Mouse (Mus musculus): ENCODE data around the gene Rhag. TPM values are rescaled to one million over a fixed set of nuclear protein-coding genes. Genes with fewer than 3 reads are reported as not detected.

Gene Rhag
- polyA plus RNA-seq, 1 experiment from 2014 or later = 2.4 TPM

- H3K9ac ChIP-seq = no peak overlapping the region
- no peaks in the 10 kb centered on the region for H3K27me3 ChIP-seq
- no peak overlapping the region for H3K4me3 ChIP-seq
- no peak overlapping the region for H3K4me2 ChIP-seq (replicated peaks)
- no peak for ATAC-seq (ENCODE audit: insufficient number of reproducible peaks, insufficient read depth, low FRiP score, low TSS enrichment)
- 72% methylated on average over 4 of the region's 4 CpGs for WGBS
- H3K9me3 ChIP-seq = no peaks in the 10 kb centered on the region
- H3K4me1 ChIP-seq = no peaks in the 10 kb centered on the region
- no peak overlapping the region for H3K27ac ChIP-seq
- no peaks in the 10 kb centered on the region for H3K36me3 ChIP-seq
Measured at GRCm38 (mm10) chr17:40817340-40817943, 6.5 kb downstream of the Rhag start.

- Histone ChIP-seq H3K9ac (no peak overlapping the region), H3K4me2 (replicated peaks) (no peak overlapping the region), H3K4me1 (no peaks in the 10 kb centered on the region), H3K4me3 (no peak overlapping the region), H3K9me3 (no peaks in the 10 kb centered on the region), H3K27ac (no peak overlapping the region), H3K36me3 (no peaks in the 10 kb centered on the region), H3K27me3 (no peaks in the 10 kb centered on the region)
- ATAC-seq (ENCODE audit: insufficient number of reproducible peaks, insufficient read depth, low FRiP score, low TSS enrichment) = no peak
- WGBS = 70% methylated on average over 9 of the region's 9 CpGs
Measured at GRCm38 (mm10) chr17:40821477-40821876, 10.6 kb downstream of the Rhag start.

- Histone ChIP-seq H3K27ac (no peak overlapping the region), H3K4me3 (no peak overlapping the region), H3K27me3 (no peaks in the 10 kb centered on the region), H3K4me1 (no peaks in the 10 kb centered on the region), H3K9ac (no peak overlapping the region), H3K9me3 (no peaks in the 10 kb centered on the region), H3K4me2 (replicated peaks) (no peak overlapping the region), H3K36me3 (no peaks in the 10 kb centered on the region)
- 29% methylated on average over 4 of the region's 4 CpGs for WGBS
- ATAC-seq (ENCODE audit: insufficient number of reproducible peaks, insufficient read depth, low FRiP score, low TSS enrichment) = no peak
Measured at GRCm38 (mm10) chr17:40823817-40824216, 12.9 kb downstream of the Rhag start.

- 55% methylated on average over 8 of the region's 8 CpGs for WGBS
Measured at GRCm38 (mm10) chr17:40824549-40824948, 13.6 kb downstream of the Rhag start.

GRCm38 (mm10) chr17:40831870-40832269 is 20.9 kb downstream of the Rhag start:
- H3K36me3 ChIP-seq = no peaks in the 10 kb centered on the region
- H3K4me3 ChIP-seq = no peak overlapping the region
- H3K27ac ChIP-seq = no peak overlapping the region
- H3K4me1 ChIP-seq = no peaks in the 10 kb centered on the region
- H3K9ac ChIP-seq = no peak overlapping the region
- no peaks in the 10 kb centered on the region for H3K27me3 ChIP-seq
- no peak overlapping the region for H3K4me2 ChIP-seq (replicated peaks)
- no peaks in the 10 kb centered on the region for H3K9me3 ChIP-seq
- WGBS = 52% methylated on average over 2 of the region's 2 CpGs
- ATAC-seq (ENCODE audit: insufficient number of reproducible peaks, insufficient read depth, low FRiP score, low TSS enrichment) = no peak

More at GRCm38 (mm10) chr17:40824549-40824948, 13.6 kb downstream of the Rhag start:
- no peak overlapping the region for H3K4me3 ChIP-seq
- ATAC-seq (ENCODE audit: insufficient number of reproducible peaks, insufficient read depth, low FRiP score, low TSS enrichment) = no peak
- H3K4me2 ChIP-seq (replicated peaks) = no peak overlapping the region
- H3K9ac ChIP-seq = no peak overlapping the region
- no peaks in the 10 kb centered on the region for H3K9me3 ChIP-seq
- no peak overlapping the region for H3K27ac ChIP-seq
- no peaks in the 10 kb centered on the region for H3K27me3 ChIP-seq
- H3K4me1 ChIP-seq = no peaks in the 10 kb centered on the region
- H3K36me3 ChIP-seq = no peaks in the 10 kb centered on the region

GRCm38 (mm10) chr17:40837308-40837707 is 26.4 kb downstream of the Rhag start:
- Histone ChIP-seq H3K9me3 (no peaks in the 10 kb centered on the region), H3K27me3 (no peaks in the 10 kb centered on the region), H3K27ac (no peak overlapping the region), H3K9ac (no peak overlapping the region), H3K4me3 (no peak overlapping the region), H3K4me1 (no peaks in the 10 kb centered on the region), H3K4me2 (replicated peaks) (no peak overlapping the region), H3K36me3 (no peaks in the 10 kb centered on the region)
- no peak for ATAC-seq (ENCODE audit: insufficient number of reproducible peaks, insufficient read depth, low FRiP score, low TSS enrichment)

GRCm38 (mm10) chr17:40855065-40855464 is 44.1 kb downstream of the Rhag start:
- Histone ChIP-seq H3K4me2 (replicated peaks) (no peak overlapping the region), H3K9me3 (no peaks in the 10 kb centered on the region), H3K4me3 (no peak overlapping the region), H3K4me1 (no peaks in the 10 kb centered on the region), H3K27me3 (no peaks in the 10 kb centered on the region), H3K9ac (no peak overlapping the region), H3K27ac (no peak overlapping the region), H3K36me3 (no peaks in the 10 kb centered on the region)
- no peak for ATAC-seq (ENCODE audit: insufficient number of reproducible peaks, insufficient read depth, low FRiP score, low TSS enrichment)

- Histone ChIP-seq H3K36me3 (no peaks in the 10 kb centered on the region), H3K4me1 (no peaks in the 10 kb centered on the region), H3K27me3 (no peaks in the 10 kb centered on the region), H3K9me3 (no peaks in the 10 kb centered on the region), H3K27ac (no peak overlapping the region), H3K4me3 (no peak overlapping the region), H3K9ac (no peak overlapping the region), H3K4me2 (replicated peaks) (no peak overlapping the region)
- WGBS = 79% methylated on average over 10 of the region's 10 CpGs
- no peak for ATAC-seq (ENCODE audit: insufficient number of reproducible peaks, insufficient read depth, low FRiP score, low TSS enrichment)
Measured at GRCm38 (mm10) chr17:40868952-40869747, 58.2 kb downstream of the Rhag start.

GRCm38 (mm10) chr17:40872626-40873025 is 61.7 kb downstream of the Rhag start:
- Histone ChIP-seq H3K4me3 (no peak overlapping the region), H3K4me1 (no peaks in the 10 kb centered on the region), H3K27me3 (no peaks in the 10 kb centered on the region), H3K27ac (no peak overlapping the region), H3K4me2 (replicated peaks) (no peak overlapping the region), H3K36me3 (no peaks in the 10 kb centered on the region), H3K9ac (no peak overlapping the region), H3K9me3 (no peaks in the 10 kb centered on the region)
- no peak for ATAC-seq (ENCODE audit: insufficient number of reproducible peaks, insufficient read depth, low FRiP score, low TSS enrichment)
- 90% methylated on average over 6 of the region's 6 CpGs for WGBS

GRCm38 (mm10) chr17:40873582-40874011 is 62.7 kb downstream of the Rhag start:
- no peaks in the 10 kb centered on the region for H3K27me3 ChIP-seq
- 49% methylated on average over 2 of the region's 2 CpGs for whole genome bisulfite sequencing
- H3K4me2 ChIP-seq (replicated peaks) = no peak overlapping the region
- H3K9ac ChIP-seq = no peak overlapping the region
- H3K9me3 ChIP-seq = no peaks in the 10 kb centered on the region
- no peak overlapping the region for H3K4me3 ChIP-seq
- H3K36me3 ChIP-seq = no peaks in the 10 kb centered on the region
- H3K27ac ChIP-seq = no peak overlapping the region
- ATAC-seq (ENCODE audit: insufficient number of reproducible peaks, insufficient read depth, low FRiP score, low TSS enrichment) = no peak
- no peaks in the 10 kb centered on the region for H3K4me1 ChIP-seq

GRCm38 (mm10) chr17:40874701-40875100 is 63.8 kb downstream of the Rhag start:
- no peak overlapping the region for H3K27ac ChIP-seq
- H3K27me3 ChIP-seq = no peaks in the 10 kb centered on the region
- H3K9me3 ChIP-seq = no peaks in the 10 kb centered on the region
- H3K4me2 ChIP-seq (replicated peaks) = no peak overlapping the region
- no peak for ATAC-seq (ENCODE audit: insufficient number of reproducible peaks, insufficient read depth, low FRiP score, low TSS enrichment)
- H3K4me3 ChIP-seq = no peak overlapping the region
- H3K36me3 ChIP-seq = no peaks in the 10 kb centered on the region
- H3K9ac ChIP-seq = no peak overlapping the region
- no peaks in the 10 kb centered on the region for H3K4me1 ChIP-seq
- 84% methylated on average over 3 of the region's 3 CpGs for WGBS

GRCm38 (mm10) chr17:40875568-40875967 is 64.6 kb downstream of the Rhag start:
- Histone ChIP-seq H3K4me1 (no peaks in the 10 kb centered on the region), H3K4me2 (replicated peaks) (no peak overlapping the region), H3K9ac (no peak overlapping the region), H3K36me3 (no peaks in the 10 kb centered on the region), H3K27ac (no peak overlapping the region), H3K9me3 (no peaks in the 10 kb centered on the region), H3K4me3 (no peak overlapping the region), H3K27me3 (no peaks in the 10 kb centered on the region)
- ATAC-seq (ENCODE audit: insufficient number of reproducible peaks, insufficient read depth, low FRiP score, low TSS enrichment) = no peak
- 100% methylated on average over 1 of the region's 1 CpGs for WGBS

Data from embryonic facial prominence, embryonic 12.5 days (tissue).